Mouse (Mus musculus) embryo, embryonic 11.5 days (tissue): Measurements from ENCODE around the gene Chrm4.

Experiments used
- DNase-seq: peaks from one replicate; pipeline ENCODE4 v3.0.0-alpha.2; 2012; ENCODE audit warnings: low read depth, low spot score

The Chrm4 gene

DNA sequence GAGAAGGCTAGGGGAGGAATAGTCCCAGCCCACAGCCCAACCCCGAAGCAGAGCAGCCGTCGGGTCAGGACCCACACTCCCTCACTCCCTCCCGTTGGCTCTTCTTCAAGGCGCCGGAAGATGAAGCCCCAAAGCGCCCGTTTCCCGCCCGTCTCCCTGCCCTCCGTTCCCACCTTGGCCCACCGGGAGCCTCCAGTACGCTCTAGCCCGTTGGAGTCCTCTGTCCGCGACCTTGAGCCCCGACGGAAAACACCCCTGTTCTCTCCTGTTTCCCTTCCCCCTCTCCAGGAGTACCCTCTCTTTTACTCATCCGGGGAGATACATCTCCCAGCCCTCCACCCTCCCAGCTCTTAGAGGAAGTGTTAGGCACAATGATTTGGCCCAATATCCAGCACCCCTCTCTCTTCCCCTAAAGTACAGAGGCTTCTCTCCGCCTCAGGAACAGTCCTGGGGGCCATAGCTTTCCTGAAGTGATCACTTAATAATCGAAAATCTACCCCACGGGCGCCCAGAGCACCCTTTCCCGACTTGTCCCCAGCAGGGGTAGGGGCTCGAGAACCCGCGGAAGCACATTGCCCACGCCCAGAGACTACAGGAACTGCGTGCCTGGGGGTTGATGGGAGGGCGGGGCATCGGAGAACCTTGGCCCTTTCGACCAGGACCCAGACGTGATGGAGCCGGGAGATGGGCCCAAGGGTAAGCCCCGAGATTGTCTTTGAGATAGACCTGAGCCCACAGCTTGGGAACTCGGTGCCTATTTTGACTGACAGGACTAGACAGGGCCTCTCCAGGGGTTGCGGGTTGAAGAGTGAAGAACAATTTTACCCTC is 4.2 kb upstream of the Chrm4 start:
- no peak for DNase-seq

DNA sequence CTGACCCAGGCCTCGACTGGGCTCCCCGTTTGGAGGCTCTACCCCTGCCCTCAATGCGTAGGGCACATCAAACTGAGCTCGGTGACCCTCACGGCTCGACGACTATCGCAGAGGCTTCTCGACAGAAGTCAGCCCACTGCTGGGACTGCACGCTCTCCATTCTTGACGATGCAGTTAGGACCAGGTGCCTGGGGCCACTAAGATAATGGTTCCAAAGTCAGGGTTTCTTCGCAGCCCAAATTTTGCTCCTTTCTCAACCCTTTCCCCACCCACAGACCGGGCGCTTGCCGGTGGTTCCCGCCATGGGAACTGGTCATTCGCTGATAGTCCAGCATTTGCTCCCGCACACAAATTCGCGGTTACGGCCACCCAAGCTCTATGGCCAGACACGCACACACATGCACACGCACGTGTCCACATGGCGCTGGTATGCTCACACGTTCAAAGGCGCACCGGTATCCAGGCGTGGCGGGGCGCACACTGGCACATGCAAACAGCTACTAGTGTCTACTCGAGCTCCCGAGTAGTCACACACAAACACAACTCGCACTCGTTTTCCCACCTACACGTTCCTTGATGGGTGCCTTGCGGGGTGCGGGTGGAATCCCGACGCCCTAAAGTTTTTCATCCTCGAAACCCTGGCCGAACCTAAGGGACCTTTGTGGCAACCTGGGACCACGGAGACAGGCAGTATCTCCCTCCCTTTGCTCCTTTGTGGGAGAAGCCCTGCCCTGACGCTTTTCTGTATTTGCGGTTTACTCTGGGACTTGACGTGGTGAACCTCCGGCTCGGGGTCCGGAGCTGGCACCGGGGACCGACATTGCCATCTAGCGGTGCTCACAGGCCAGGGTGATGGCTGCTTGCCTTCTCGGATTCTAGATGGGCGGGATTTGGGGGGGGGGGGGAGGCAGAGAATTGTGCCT is 3.4 kb upstream of the Chrm4 start:
- peak; percentile 68 for DNase-seq

GRCm38 (mm10) chr2:91924726-91925125 is 2.3 kb upstream of the Chrm4 start:
- no peak for DNase-seq

DNA sequence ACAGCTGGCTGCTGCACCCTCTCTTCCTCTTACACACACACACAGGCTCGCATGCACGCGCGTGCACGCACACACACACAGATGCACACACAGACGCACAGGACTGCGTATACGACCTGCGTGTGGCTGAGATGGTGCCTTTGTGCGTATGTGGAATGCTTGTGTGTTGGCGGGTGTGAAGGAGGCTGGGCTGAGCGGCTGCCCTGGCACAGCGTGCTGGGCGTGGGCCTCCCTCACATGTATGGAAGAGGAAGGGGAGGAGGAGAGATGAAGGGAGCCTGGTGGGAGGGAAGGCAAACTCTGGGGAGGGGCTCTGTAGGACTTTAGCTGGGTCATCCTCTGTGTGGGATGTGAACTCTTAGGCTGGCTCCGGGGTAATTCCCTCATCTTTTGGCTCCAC is 1.6 kb upstream of the Chrm4 start:
- DNase-seq: no peak

- peak; percentile 74 for DNase-seq
These were observed 931 bp downstream of the Chrm4 start for GRCm38 (mm10) chr2:91927826-91928533.

- DNase-seq: no peak
These were observed 1.7 kb downstream of the Chrm4 start for GRCm38 (mm10) chr2:91928534-91929350.

- no peak for DNase-seq
These were observed 2.4 kb downstream of the Chrm4 start for GRCm38 (mm10) chr2:91929455-91929854.

DNA sequence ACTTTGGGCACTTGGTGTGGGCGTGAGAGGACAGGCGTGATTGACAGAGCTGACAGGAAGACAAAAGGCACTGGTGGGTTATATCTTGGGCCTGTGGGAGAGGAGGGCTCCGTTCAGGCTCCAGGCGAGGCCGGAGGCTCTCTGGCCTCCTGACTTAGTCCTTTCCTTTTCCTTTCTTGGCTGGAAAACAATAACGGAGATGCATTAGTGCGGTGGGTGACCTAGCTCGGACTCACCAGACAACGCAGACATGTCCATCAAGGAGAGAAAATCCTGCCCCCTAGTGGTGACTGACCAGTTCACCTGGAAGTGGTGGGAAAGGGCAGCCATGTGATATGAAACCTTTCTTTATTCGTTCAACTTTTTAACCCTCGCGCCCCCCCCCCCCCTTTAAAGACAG is 2.9 kb downstream of the Chrm4 start:
- DNase-seq: peak; percentile 79

DNA sequence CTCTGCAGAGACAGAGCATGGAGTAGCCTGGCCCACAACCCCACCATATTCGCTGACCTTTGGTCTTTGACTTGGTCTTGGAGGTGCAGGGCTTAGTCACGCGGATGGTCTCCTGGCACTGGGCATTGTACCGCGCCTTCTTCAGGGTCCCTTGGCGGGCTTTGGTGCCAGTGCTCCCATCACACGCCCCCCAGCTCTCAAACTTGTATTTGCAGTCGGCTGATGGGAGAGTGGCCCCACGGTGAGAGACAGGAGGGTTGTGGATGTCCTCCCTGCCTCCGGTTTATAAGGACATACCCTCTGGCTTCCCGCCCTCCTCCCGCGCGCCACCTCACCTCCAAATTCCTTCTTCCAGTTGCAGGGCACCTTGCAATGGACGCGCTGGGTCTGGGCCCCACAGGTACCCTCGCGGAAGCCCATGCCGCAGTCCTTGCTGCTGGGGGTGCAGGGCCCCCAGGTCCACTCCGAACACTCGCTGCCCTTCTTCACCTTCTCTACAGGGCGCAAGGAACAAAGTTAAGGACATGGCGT is 3.8 kb downstream of the Chrm4 start:
- no peak for DNase-seq

DNA sequence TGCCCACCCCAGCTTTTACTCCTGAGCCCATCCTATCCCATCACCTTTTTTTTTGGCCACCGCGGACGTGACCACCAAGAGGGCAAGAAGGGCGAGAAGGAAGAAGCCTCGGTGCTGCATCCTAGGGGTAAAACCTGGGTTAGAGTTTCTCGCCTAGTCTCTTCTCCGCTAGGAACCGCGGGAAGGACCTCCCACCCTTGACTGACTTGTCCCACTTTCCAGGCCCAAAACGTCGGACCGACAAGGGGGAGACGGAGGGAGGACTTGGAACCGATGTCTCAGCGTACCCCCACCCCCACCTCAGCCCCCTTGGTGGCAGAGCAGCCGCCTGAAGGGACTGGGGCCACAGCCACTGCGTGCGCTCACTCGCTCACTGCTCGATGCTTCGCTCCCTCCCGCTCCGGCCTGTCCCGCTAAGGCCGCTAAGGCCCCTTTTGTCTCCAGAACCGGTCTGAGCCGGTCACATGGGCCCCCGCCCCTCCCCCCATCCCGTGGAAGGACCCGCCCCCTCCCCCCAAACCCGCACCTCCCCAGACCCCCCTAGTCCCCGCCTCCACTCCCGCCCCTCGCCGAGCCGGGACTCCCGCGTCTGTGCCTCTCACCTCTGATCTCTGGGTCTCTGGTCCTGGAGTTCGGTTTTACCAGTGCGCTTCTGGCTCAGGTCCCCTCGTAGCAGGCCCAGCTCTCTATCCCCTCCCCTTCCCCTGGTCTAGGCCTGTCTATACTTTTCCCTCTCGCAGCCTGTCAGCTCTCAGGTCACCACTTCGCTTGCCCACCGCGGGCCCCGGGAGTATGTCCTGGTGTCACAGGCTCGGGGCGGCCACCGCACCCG is 4.5 kb downstream of the Chrm4 start:
- DNase-seq: peak; percentile 74

GRCm38 (mm10) chr2:91932160-91932711 is 5.2 kb downstream of the Chrm4 start, which contains the start of gene Mdk:
Mdk (minus strand) TSS chr2:91932297.
- DNase-seq: no peak

DNA sequence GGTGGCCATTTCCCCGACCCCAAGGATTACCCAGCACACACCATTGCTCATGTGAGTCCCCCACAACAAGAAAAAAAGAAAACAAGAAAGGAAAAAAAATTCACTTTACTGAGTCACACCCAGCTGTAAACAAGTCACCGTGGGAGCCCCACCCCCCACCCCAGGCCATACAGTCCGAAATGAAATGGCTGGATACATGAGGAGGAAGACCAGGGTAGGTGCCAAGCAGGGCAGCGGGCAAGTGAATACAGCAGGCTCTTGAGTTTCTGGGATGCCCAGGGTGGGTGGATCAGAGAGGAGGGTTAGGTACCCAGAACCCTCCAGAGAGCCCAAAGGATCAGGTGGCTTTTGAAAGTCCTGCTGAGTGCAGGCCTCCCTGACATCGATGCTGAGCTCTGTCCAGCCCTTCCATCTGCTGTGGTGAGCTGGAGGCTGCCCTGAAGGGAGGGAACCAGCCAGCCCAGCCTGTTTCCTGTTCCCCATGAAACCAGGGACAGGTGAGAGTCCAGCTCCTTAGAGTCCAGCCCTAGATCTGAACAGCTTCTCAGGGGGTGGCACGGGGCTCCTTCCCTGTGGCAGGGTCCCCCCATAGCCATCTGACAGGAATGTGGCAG is 5.8 kb downstream of the Chrm4 start:
- DNase-seq: no peak

DNA sequence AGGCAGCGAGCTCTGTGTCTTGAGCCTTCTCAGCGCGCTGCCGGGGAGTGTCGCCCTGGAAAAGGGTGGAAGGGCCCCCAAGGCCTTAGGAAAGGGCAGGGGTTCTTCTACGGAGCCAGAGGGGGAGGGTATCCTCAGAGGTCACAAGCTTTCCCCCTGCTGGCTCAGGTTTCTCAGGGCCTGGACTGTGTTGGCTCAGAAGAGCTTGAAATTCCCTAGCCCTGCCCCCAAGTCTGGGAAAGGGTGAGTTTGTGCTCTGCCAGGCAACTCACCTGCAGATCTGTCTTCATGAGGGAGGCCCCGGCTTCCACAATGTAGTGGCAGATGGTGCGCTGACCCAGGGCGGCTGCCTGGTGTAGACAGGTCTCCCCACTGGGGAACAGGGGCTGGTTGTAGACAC is 6.4 kb downstream of the Chrm4 start:
- no peak for DNase-seq

- DNase-seq: no peak
These were observed 7.0 kb downstream of the Chrm4 start for GRCm38 (mm10) chr2:91934016-91934415.

DNA sequence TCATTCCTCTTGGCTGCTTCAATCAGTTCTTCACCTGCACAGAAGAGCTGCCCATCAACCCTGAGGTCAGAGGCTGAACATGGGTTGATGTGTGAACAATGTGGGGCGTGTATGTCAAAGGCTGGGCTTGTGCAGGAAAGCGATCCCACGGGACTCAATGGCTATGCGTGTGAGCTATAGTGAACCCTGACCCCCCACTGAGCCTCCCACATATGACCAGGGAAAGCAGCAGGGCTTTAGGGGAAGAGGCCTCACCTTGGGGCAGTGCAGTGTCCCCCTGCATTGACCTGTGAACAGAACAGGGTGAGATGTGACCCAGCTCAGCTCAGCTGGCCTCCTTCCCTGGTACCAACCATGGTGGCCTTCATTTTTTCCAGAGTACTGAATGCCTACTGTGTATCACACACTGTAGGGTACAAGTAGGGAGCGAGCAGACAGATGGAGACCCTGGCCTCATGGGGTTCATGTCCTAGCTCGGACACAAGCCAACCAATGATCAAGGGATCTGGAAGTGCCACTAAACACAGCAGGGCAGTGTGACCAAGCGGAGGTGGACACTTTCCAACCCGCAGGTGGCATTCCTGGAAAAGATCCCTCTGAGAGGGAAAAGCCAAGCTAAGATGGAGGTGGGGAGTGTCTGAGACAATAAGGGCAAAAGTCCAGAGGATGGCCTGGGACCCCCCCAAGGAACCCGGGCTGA is 7.9 kb downstream of the Chrm4 start:
- DNase-seq: no peak

DNA sequence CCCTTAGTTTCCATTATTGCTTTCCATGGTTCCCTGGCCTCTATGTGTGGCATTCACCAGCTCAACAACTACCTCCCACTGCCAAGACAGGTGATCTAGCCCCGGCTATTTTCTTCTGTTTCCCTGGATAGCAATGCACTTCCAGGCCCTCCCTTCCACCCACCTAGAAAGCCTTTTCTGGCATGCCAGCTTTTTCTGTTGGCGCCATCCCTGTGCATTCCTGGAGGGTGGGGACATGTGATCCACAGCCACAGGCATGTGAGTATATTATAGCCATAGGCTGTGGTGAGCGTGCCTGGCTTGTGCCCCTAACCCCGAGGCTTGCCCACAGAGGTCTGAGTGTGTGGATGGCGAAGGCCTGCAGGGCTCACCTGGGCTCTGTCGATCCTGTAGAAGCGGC is 9.1 kb downstream of the Chrm4 start:
- DNase-seq: no peak

DNA sequence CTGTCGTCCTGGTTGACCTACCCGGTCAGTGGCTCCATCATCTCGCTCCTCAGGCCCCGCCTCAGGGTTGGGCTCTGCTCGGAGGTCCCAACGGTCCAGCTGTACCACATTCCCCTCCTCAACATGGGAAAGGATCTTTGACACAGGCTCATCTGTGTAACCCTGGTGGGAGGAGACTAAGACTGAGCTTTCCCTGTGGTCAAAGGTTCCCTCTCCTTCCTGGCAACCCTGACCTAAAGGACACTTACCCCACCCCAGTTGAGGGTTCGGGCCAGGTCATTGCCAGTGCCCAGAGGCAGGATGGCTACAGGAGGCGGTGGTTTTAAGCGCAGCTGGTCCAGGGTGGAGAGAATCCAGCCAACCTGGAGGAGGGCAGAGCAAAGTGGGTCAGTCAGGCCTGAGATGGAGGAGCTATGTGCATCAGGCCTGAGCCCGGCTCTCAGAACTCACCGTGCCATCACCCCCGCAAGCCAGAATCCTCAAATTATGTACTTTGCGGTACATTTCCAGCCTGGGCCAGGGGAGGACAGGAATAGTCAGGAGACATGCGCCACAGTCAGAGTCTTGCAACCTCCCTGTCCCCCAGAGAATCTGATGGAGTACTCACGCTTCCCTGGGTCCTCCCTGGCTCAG is 12.4 kb downstream of the Chrm4 start:
- no peak for DNase-seq

GRCm38 (mm10) chr2:91942356-91942755 is 15.3 kb downstream of the Chrm4 start:
- DNase-seq: no peak
